Mouse (Mus musculus) cerebellum, adult 2 months (tissue): ENCODE data around the gene Arhgdia.

ENCODE experiments used
- CTCF ChIP-seq: fragments of 200-500 bp; IDR thresholded peaks from 2 replicates; pipeline ENCODE4 v1.5.1; 2011; ENCODE audit warnings: low read depth, mild to moderate bottlenecking, control low read depth, low read length, moderate library complexity, borderline replicate concordance; ENCODE audit not compliant: insufficient read depth
- POLR2A ChIP-seq: fragments of 200-500 bp; IDR thresholded peaks from 2 replicates; pipeline ENCODE4 v1.6.1; 2011; ENCODE audit warnings: low read length, control low read depth, borderline replicate concordance; ENCODE audit not compliant: insufficient read depth

DNA sequence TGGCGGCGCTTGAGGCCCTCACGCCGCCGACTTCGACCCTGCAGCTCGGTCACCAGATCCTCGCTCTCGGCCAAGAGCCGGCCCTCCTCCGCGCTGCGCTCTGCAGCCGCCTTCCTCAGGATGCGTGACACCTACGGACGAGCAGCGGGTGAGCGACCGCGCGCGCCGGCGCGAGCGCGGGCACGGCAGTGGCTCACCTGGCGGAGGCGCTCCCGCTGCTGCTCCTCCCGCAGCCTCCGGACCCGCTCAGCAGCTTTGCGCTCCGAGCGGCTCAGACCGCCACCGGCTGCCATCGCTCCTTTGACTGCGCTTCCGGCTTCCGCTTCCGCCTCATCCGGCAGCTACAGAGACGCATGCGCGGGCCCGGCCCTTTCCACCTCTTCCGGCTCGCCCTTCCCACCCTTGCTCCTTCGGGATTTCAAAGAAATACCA is 43.3 kb upstream of the Arhgdia start:
- TF ChIP-seq CTCF (no peak), POLR2A (peak; percentile 80)
